Mouse (Mus musculus): ENCODE measurements around the gene Slc38a4. TPM values are rescaled to one million over a fixed set of nuclear protein-coding genes. Genes with fewer than 3 reads are reported as not detected.

Gene Slc38a4
- total and polyA plus RNA-seq, 2 experiments from 2014 or later, result 3.9 to 4.5 TPM

- Histone ChIP-seq H3K4me2 (ENCODE audit: low read depth, low read length, poor library complexity, severe bottlenecking) (no peak overlapping the region), H3K9ac (replicated peaks; ENCODE audit: low read length, poor library complexity, severe bottlenecking) (no peak overlapping the region), H3K36me3 (ENCODE audit: insufficient read depth, low read length) (no peaks in the 10 kb centered on the region), H3K4me3 (ENCODE audit: low read depth, low read length) (no peak overlapping the region), H3K27me3 (ENCODE audit: insufficient read depth, low read length) (no peaks in the 10 kb centered on the region), H3K4me1 (ENCODE audit: insufficient read depth, low read length) (no peaks in the 10 kb centered on the region), H3K27ac (ENCODE audit: low read depth, low read length) (no peak overlapping the region), H3K9me3 (ENCODE audit: low read length) (no peaks in the 10 kb centered on the region)
- no peak for TF ChIP-seq CTCF (IDR thresholded peaks at IDR 0.05)
- 86% methylated on average over 7 of the region's 7 CpGs for WGBS
- ATAC-seq (ENCODE audit: low FRiP score), result no peak
- no peak for DNase-seq (ENCODE audit: low spot score)
Measured at GRCm38 (mm10) chr15:97001886-97002285, 53.9 kb downstream of the Slc38a4 start.

- no peak for TF ChIP-seq CTCF (IDR thresholded peaks at IDR 0.05)
- Histone ChIP-seq H3K4me3 (ENCODE audit: low read depth, low read length) (no peak overlapping the region), H3K36me3 (ENCODE audit: insufficient read depth, low read length) (no peaks in the 10 kb centered on the region), H3K27ac (ENCODE audit: low read depth, low read length) (no peak overlapping the region), H3K9me3 (ENCODE audit: low read length) (no peaks in the 10 kb centered on the region), H3K27me3 (ENCODE audit: insufficient read depth, low read length) (no peaks in the 10 kb centered on the region), H3K4me1 (ENCODE audit: insufficient read depth, low read length) (no peaks in the 10 kb centered on the region), H3K9ac (replicated peaks; ENCODE audit: low read length, poor library complexity, severe bottlenecking) (no peak overlapping the region), H3K4me2 (ENCODE audit: low read depth, low read length, poor library complexity, severe bottlenecking) (no peak overlapping the region)
- 62% methylated on average over 12 of the region's 12 CpGs for WGBS
- DNase-seq (ENCODE audit: low spot score) (no peak), ATAC-seq (ENCODE audit: low FRiP score) (no peak)
Measured at GRCm38 (mm10) chr15:97001416-97001815, 54.3 kb downstream of the Slc38a4 start.

DNA sequence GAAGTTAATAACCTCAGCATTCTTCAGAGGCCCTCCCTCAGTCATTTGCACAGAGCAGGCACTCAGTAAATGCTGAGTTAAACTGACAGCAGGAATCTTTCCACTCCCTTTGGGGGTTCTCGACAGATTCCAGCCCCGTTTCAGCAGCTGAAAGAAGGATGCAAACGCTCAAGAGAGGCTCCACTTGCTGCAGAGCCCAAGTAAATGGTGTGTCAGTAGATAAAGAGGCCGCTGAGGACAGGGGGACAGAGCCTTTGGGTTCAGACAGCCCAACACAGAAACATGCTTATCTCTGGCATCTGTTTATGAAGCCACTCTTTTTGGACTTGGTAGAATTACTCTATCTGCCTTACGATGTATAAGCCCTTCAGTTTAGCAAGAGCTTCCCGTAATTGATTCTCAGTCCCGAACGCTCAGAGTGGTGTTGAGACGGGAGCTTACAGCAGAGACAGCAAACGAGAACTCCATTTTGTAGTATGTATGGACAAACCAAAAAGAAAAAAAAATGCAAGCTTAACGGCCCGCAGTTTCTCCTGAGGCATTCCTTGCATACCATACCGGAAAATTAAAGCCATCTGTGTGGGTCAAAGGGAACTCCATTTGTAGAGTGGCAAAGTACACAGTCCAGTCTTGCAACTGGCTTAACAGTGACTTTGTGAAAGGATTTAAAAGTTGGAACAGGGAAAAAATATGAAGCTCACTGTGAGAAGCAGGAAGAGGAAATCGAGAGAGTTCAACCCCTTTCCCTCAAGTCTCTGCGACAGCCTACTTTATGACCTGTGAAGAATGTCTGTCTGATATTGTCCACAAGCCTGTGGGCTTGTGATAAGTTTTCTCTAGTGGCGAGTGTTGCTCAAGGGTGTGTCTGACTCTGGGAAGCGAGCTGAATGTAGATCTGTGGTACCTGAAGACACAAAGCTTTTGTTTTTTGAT, 55.2 kb downstream of the Slc38a4 start:
- Histone ChIP-seq H3K9ac (replicated peaks; ENCODE audit: low read length, poor library complexity, severe bottlenecking) (no peak overlapping the region), H3K27ac (ENCODE audit: low read depth, low read length) (no peak overlapping the region), H3K4me2 (ENCODE audit: low read depth, low read length, poor library complexity, severe bottlenecking) (no peak overlapping the region), H3K4me3 (ENCODE audit: low read depth, low read length) (no peak overlapping the region), H3K4me1 (ENCODE audit: insufficient read depth, low read length) (no peaks in the 10 kb centered on the region), H3K27me3 (ENCODE audit: insufficient read depth, low read length) (no peaks in the 10 kb centered on the region), H3K9me3 (ENCODE audit: low read length) (no peaks in the 10 kb centered on the region), H3K36me3 (ENCODE audit: insufficient read depth, low read length) (no peaks in the 10 kb centered on the region)
- DNase-seq (ENCODE audit: low spot score) (no peak), ATAC-seq (ENCODE audit: low FRiP score) (no peak)
- TF ChIP-seq CTCF (IDR thresholded peaks at IDR 0.05), result no peak
- WGBS, result 62% methylated on average over 17 of the region's 17 CpGs

DNA sequence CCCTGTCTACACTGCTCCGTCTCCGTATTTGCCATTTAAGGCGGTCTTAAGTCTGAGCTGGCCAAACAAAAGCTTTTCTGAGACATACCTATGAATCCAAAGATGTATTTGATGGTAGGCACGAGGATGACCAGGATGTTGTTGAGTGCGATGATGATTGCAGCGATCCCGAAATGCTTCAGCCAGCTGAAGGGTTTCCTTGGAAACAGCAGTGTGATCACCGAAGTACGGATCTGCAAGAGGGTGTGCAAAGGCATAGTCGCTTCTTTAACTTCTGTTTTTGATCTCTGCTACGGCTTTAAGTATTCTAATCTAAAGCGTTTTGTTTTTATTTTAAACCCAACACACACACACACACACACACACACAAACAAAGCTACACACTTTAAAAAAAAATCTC, 56.4 kb downstream of the Slc38a4 start:
- peak; percentile 27 for DNase-seq (ENCODE audit: low spot score)
- Histone ChIP-seq H3K4me3 (ENCODE audit: low read depth, low read length) (no peak overlapping the region), H3K9ac (replicated peaks; ENCODE audit: low read length, poor library complexity, severe bottlenecking) (no peak overlapping the region), H3K27me3 (ENCODE audit: insufficient read depth, low read length) (no peaks in the 10 kb centered on the region), H3K9me3 (ENCODE audit: low read length) (no peaks in the 10 kb centered on the region), H3K4me1 (ENCODE audit: insufficient read depth, low read length) (no peaks in the 10 kb centered on the region), H3K4me2 (ENCODE audit: low read depth, low read length, poor library complexity, severe bottlenecking) (no peak overlapping the region), H3K36me3 (ENCODE audit: insufficient read depth, low read length) (no peaks in the 10 kb centered on the region), H3K27ac (ENCODE audit: low read depth, low read length) (no peak overlapping the region)
- no peak for ATAC-seq (ENCODE audit: low FRiP score)
- 41% methylated on average over 12 of the region's 12 CpGs for WGBS
- no peak for TF ChIP-seq CTCF (IDR thresholded peaks at IDR 0.05)

- 56% methylated on average over 8 of the region's 8 CpGs for WGBS
- no peak for TF ChIP-seq CTCF (IDR thresholded peaks at IDR 0.05)
- DNase-seq (ENCODE audit: low spot score), result peak; percentile 60
- no peak for ATAC-seq (ENCODE audit: low FRiP score)
- Histone ChIP-seq H3K27me3 (ENCODE audit: insufficient read depth, low read length) (no peaks in the 10 kb centered on the region), H3K36me3 (ENCODE audit: insufficient read depth, low read length) (no peaks in the 10 kb centered on the region), H3K4me3 (ENCODE audit: low read depth, low read length) (no peak overlapping the region), H3K4me2 (ENCODE audit: low read depth, low read length, poor library complexity, severe bottlenecking) (no peak overlapping the region), H3K27ac (ENCODE audit: low read depth, low read length) (no peak overlapping the region), H3K9me3 (ENCODE audit: low read length) (no peaks in the 10 kb centered on the region), H3K9ac (replicated peaks; ENCODE audit: low read length, poor library complexity, severe bottlenecking) (no peak overlapping the region), H3K4me1 (ENCODE audit: insufficient read depth, low read length) (no peaks in the 10 kb centered on the region)
Measured at GRCm38 (mm10) chr15:96985618-96986017, 70.1 kb downstream of the Slc38a4 start.

DNA sequence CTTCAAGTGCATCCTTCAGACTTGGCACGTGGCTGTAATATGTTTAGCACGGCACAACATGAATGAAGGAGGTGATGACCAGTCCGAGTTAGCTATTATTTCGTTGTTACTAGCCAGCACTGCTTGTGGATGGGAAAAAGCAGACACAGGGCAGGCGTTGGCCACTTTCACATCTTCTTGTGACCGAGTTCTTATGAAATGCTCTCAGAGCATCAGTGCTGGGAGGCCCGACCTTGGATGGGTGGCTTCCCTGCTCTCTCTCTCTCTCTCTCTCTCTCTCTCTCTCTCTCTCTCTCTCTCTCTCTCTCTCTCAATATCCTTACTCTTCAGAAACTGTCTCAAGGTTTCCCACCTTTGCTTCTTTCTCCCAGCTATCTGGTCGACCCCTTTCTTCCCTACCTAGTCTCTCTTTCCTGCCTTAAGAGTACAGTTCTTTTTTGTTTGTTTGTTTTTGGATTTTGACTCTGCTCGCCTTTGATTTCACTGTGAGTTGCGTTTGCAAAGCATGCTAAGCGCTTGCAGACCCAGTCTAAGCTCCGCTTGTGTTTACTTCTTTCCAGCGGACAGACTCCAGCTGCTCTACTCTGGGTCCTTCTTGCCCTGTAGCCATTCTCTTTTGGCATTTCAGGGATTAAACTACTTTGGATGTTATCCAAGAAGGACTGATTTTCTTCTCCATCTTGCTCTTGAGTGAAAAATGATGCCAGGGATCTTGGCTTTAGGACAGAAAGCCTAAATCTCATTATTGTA, 72.0 kb downstream of the Slc38a4 start:
- Histone ChIP-seq H3K9ac (replicated peaks; ENCODE audit: low read length, poor library complexity, severe bottlenecking) (no peak overlapping the region), H3K27ac (ENCODE audit: low read depth, low read length) (no peak overlapping the region), H3K4me3 (ENCODE audit: low read depth, low read length) (no peak overlapping the region), H3K36me3 (ENCODE audit: insufficient read depth, low read length) (no peaks in the 10 kb centered on the region), H3K4me2 (ENCODE audit: low read depth, low read length, poor library complexity, severe bottlenecking) (no peak overlapping the region), H3K9me3 (ENCODE audit: low read length) (no peaks in the 10 kb centered on the region), H3K4me1 (ENCODE audit: insufficient read depth, low read length) (no peaks in the 10 kb centered on the region), H3K27me3 (ENCODE audit: insufficient read depth, low read length) (no peaks in the 10 kb centered on the region)
- TF ChIP-seq CTCF (IDR thresholded peaks at IDR 0.05), result no peak
- ATAC-seq (ENCODE audit: low FRiP score) (no peak), DNase-seq (ENCODE audit: low spot score) (no peak)
- 84% methylated on average over 13 of the region's 13 CpGs for WGBS
